Mouse (Mus musculus) limb, embryonic 13.5 days (tissue): ENCODE measurements around the gene Inpp5f. TPM values are rescaled to one million over a fixed set of nuclear protein-coding genes. Genes with fewer than 3 reads are reported as not detected.
"Not testable (repeated sequence)": the region's sequence is repeated elsewhere in the genome, so short reads cannot be mapped to it uniquely, and the experiment has no call there.

Source experiments
- ATAC-seq: fragments of 200-750 bp; cut with Nextera tagmentation; 2 replicates; pipeline ENCODE4 v1.8.0; 2017; ENCODE audit warnings: low read depth, moderate number of reproducible peaks, moderate TSS enrichment; ENCODE audit not compliant: low FRiP score
- H3K27ac ChIP-seq: fragments of 300-500 bp; sonication (generic); 2 replicates; pipeline ENCODE4 v1.5.1; 2015; ENCODE audit warnings: inconsistent platforms, mild to moderate bottlenecking, moderate library complexity
- H3K27me3 ChIP-seq: fragments of 300-500 bp; sonication (generic); 2 replicates; pipeline ENCODE4 v1.6.1; 2015; ENCODE audit warnings: mild to moderate bottlenecking, inconsistent platforms
- H3K36me3 ChIP-seq: fragments of 300-500 bp; sonication (generic); 2 replicates; pipeline ENCODE4 v1.6.1; 2015; ENCODE audit warnings: inconsistent platforms, mild to moderate bottlenecking, moderate library complexity
- H3K4me1 ChIP-seq: fragments of 300-500 bp; sonication (generic); 2 replicates; pipeline ENCODE4 v1.6.1; 2015; ENCODE audit warnings: inconsistent platforms
- H3K4me2 ChIP-seq: fragments of 300-500 bp; sonication (generic); replicated peaks from 2 replicates; pipeline ENCODE4 v1.6.1; 2015; ENCODE audit warnings: inconsistent platforms, mild to moderate bottlenecking, moderate library complexity
- H3K4me3 ChIP-seq: fragments of 300-500 bp; sonication (generic); 2 replicates; pipeline ENCODE4 v1.5.1; 2015; ENCODE audit warnings: moderate library complexity, mild to moderate bottlenecking, inconsistent platforms
- H3K9ac ChIP-seq: fragments of 300-500 bp; sonication (generic); 2 replicates; pipeline ENCODE4 v1.6.1; 2015; ENCODE audit warnings: mild to moderate bottlenecking, inconsistent platforms
- H3K9me3 ChIP-seq: fragments of 300-500 bp; sonication (generic); 2 replicates; pipeline ENCODE4 v1.6.1; 2016; ENCODE audit warnings: inconsistent platforms
- WGBS: fragments of 180-500 bp; shearing (Covaris S2); methylation state at CpG from one replicate; pipeline ENCODE4 v1.1.7; 2015; 5-methylcytosine and 5-hydroxymethylcytosine counted together
- polyA plus RNA-seq: library from polyadenylated mRNA; unstranded; fragments of >200 nt; fragmentation: Nextera tagmentation; extraction: Ambion mirVana; gene quantifications from 2 replicates; pipeline ENCODE4 v1.2.1, GENCODE M21; 2015

The Inpp5f gene
- polyA plus RNA-seq, 1 experiment from 2014 or later: 19.9 TPM

- Histone ChIP-seq H3K27me3 (no peaks in the 10 kb centered on the region), H3K36me3 (peaks cover 36% of the 10 kb centered on the region), H3K4me3 (0 out of 2 replicates have a peak overlapping the region, but pooled peaks have one; percentile 1), H3K4me2 (peak overlapping the region; percentile 25), H3K9me3 (no peaks in the 10 kb centered on the region), H3K4me1 (peaks cover 10% of the 10 kb centered on the region), H3K27ac (no peak overlapping the region), H3K9ac (no peak overlapping the region)
- no peak for ATAC-seq
- WGBS: 11% methylated on average over 15 of the region's 15 CpGs
Measured at GRCm38 (mm10) chr7:128672408-128673010, 61.4 kb downstream of the Inpp5f start.

GRCm38 (mm10) chr7:128678546-128678945 is 67.4 kb downstream of the Inpp5f start:
- no peak overlapping the region for H3K4me3 ChIP-seq
- no peaks in the 10 kb centered on the region for H3K4me1 ChIP-seq
- no peaks in the 10 kb centered on the region for H3K9me3 ChIP-seq
- no peak overlapping the region for H3K4me2 ChIP-seq
- peaks cover 25% of the 10 kb centered on the region for H3K36me3 ChIP-seq
- no peak for ATAC-seq
- WGBS: 65% methylated on average over 3 of the region's 3 CpGs
- no peak overlapping the region for H3K9ac ChIP-seq
- H3K27ac ChIP-seq: no peak overlapping the region
- H3K27me3 ChIP-seq: no peaks in the 10 kb centered on the region

GRCm38 (mm10) chr7:128687821-128688564 is 76.9 kb downstream of the Inpp5f start:
- no peak; the same call in 1 of the 2 replicates for ATAC-seq
- H3K27ac ChIP-seq: no peak overlapping the region
- peaks cover 29% of the 10 kb centered on the region for H3K9me3 ChIP-seq
- 48% methylated on average over 56 of the region's 56 CpGs for WGBS
- H3K4me3 ChIP-seq: peak overlapping the region; percentile 50
- no peaks in the 10 kb centered on the region for H3K4me1 ChIP-seq
- H3K4me2 ChIP-seq: peak overlapping the region; percentile 67
- H3K27me3 ChIP-seq: no peaks in the 10 kb centered on the region
- H3K9ac ChIP-seq: no peak overlapping the region
- H3K36me3 ChIP-seq: peaks cover 68% of the 10 kb centered on the region

GRCm38 (mm10) chr7:128689347-128689746 is 78.2 kb downstream of the Inpp5f start:
- H3K4me3 ChIP-seq: no peak overlapping the region
- H3K9me3 ChIP-seq: peaks cover 29% of the 10 kb centered on the region
- H3K4me1 ChIP-seq: no peaks in the 10 kb centered on the region
- H3K9ac ChIP-seq: no peak overlapping the region
- H3K4me2 ChIP-seq: no peak overlapping the region
- no peaks in the 10 kb centered on the region for H3K27me3 ChIP-seq
- ATAC-seq: no peak
- H3K27ac ChIP-seq: no peak overlapping the region
- peaks cover 63% of the 10 kb centered on the region for H3K36me3 ChIP-seq
- 83% methylated on average over 8 of the region's 8 CpGs for WGBS

GRCm38 (mm10) chr7:128690070-128690469 is 78.9 kb downstream of the Inpp5f start:
- H3K4me3 ChIP-seq: no peak overlapping the region
- no peak overlapping the region for H3K4me2 ChIP-seq
- H3K9me3 ChIP-seq: peaks cover 29% of the 10 kb centered on the region
- H3K4me1 ChIP-seq: no peaks in the 10 kb centered on the region
- no peak overlapping the region for H3K9ac ChIP-seq
- no peak overlapping the region for H3K27ac ChIP-seq
- peaks cover 63% of the 10 kb centered on the region for H3K36me3 ChIP-seq
- no peak for ATAC-seq
- H3K27me3 ChIP-seq: no peaks in the 10 kb centered on the region
- WGBS: 17% methylated on average over 7 of the region's 7 CpGs

GRCm38 (mm10) chr7:128690796-128691195 is 79.7 kb downstream of the Inpp5f start:
- ATAC-seq: no peak
- Histone ChIP-seq H3K9ac (no peak overlapping the region), H3K27ac (no peak overlapping the region), H3K4me3 (no peak overlapping the region), H3K36me3 (peaks cover 60% of the 10 kb centered on the region), H3K4me1 (no peaks in the 10 kb centered on the region), H3K4me2 (no peak overlapping the region), H3K9me3 (peaks cover 27% of the 10 kb centered on the region), H3K27me3 (no peaks in the 10 kb centered on the region)
- WGBS: 74% methylated on average over 7 of the region's 7 CpGs

GRCm38 (mm10) chr7:128692163-128692562 is 81.0 kb downstream of the Inpp5f start:
- H3K36me3 ChIP-seq: peaks cover 52% of the 10 kb centered on the region
- no peak for ATAC-seq
- no peak overlapping the region for H3K4me2 ChIP-seq
- no peak overlapping the region for H3K4me3 ChIP-seq
- H3K9ac ChIP-seq: no peak overlapping the region
- no peak overlapping the region for H3K27ac ChIP-seq
- no peaks in the 10 kb centered on the region for H3K4me1 ChIP-seq
- H3K9me3 ChIP-seq: peaks cover 14% of the 10 kb centered on the region
- WGBS: 88% methylated on average over 7 of the region's 7 CpGs
- H3K27me3 ChIP-seq: no peaks in the 10 kb centered on the region

- no peaks in the 10 kb centered on the region for H3K9me3 ChIP-seq
- WGBS: 91% methylated on average over 10 of the region's 10 CpGs
- peaks cover 59% of the 10 kb centered on the region for H3K36me3 ChIP-seq
Measured at GRCm38 (mm10) chr7:128694848-128695247, 83.7 kb downstream of the Inpp5f start.

GRCm38 (mm10) chr7:128699959-128700358 is 88.8 kb downstream of the Inpp5f start:
- not testable (repeated sequence) for ATAC-seq, H3K9me3 ChIP-seq, H3K27ac ChIP-seq, H3K4me3 ChIP-seq, H3K4me1 ChIP-seq, H3K9ac ChIP-seq, H3K4me2 ChIP-seq, H3K27me3 ChIP-seq
- WGBS: 92% methylated on average over 6 of the region's 6 CpGs
- peaks cover 86% of the 10 kb centered on the region for H3K36me3 ChIP-seq

More at GRCm38 (mm10) chr7:128694848-128695247, 83.7 kb downstream of the Inpp5f start:
- no peak overlapping the region for H3K9ac ChIP-seq
- no peak overlapping the region for H3K4me2 ChIP-seq
- H3K4me3 ChIP-seq: no peak overlapping the region
- no peak overlapping the region for H3K27ac ChIP-seq
- no peaks in the 10 kb centered on the region for H3K27me3 ChIP-seq
- ATAC-seq: no peak
- no peaks in the 10 kb centered on the region for H3K4me1 ChIP-seq

- peak; percentile 71; the same call in 1 of the 2 replicates for ATAC-seq
- no peaks in the 10 kb centered on the region for H3K4me1 ChIP-seq
- H3K36me3 ChIP-seq: peaks cover 96% of the 10 kb centered on the region
- 25% methylated on average over 4 of the region's 4 CpGs for WGBS
- no peaks in the 10 kb centered on the region for H3K27me3 ChIP-seq
- H3K27ac ChIP-seq: no peak overlapping the region
- H3K9ac ChIP-seq: no peak overlapping the region
- no peak overlapping the region for H3K4me3 ChIP-seq
- H3K9me3 ChIP-seq: no peaks in the 10 kb centered on the region
- no peak overlapping the region for H3K4me2 ChIP-seq
Measured at GRCm38 (mm10) chr7:128705735-128706134, 94.6 kb downstream of the Inpp5f start.

- 81% methylated on average over 4 of the region's 4 CpGs for WGBS
- H3K9ac ChIP-seq: no peak overlapping the region
- H3K4me2 ChIP-seq: no peak overlapping the region
- no peaks in the 10 kb centered on the region for H3K9me3 ChIP-seq
- H3K36me3 ChIP-seq: peaks cover 88% of the 10 kb centered on the region
- no peak overlapping the region for H3K4me3 ChIP-seq
- H3K4me1 ChIP-seq: no peaks in the 10 kb centered on the region
- ATAC-seq: no peak
- no peaks in the 10 kb centered on the region for H3K27me3 ChIP-seq
- H3K27ac ChIP-seq: no peak overlapping the region
Measured at GRCm38 (mm10) chr7:128717991-128718390, 106.9 kb downstream of the Inpp5f start.

GRCm38 (mm10) chr7:128724761-128725160 is 113.6 kb downstream of the Inpp5f start:
- peak; percentile 82 for ATAC-seq
- Histone ChIP-seq H3K4me3 (no peak overlapping the region), H3K36me3 (peaks cover 32% of the 10 kb centered on the region), H3K27me3 (no peaks in the 10 kb centered on the region), H3K9ac (no peak overlapping the region), H3K4me2 (no peak overlapping the region), H3K9me3 (no peaks in the 10 kb centered on the region), H3K4me1 (0 out of 2 replicates have a peak, but pooled peaks cover 11% of the 10 kb centered on the region), H3K27ac (no peak overlapping the region)
- 40% methylated on average over 4 of the region's 4 CpGs for WGBS
